Mouse (Mus musculus): ENCODE measurements around the gene Spock2.

Gene Spock2

GRCm38 (mm10) chr10:60108321-60109111 is 2.5 kb downstream of the Spock2 start:
- no peak for DNase-seq (ENCODE audit: low read depth, low spot score)

GRCm38 (mm10) chr10:60109336-60109735 is 3.3 kb downstream of the Spock2 start:
- no peak for DNase-seq (ENCODE audit: low read depth, low spot score)

GRCm38 (mm10) chr10:60109989-60110388 is 4.0 kb downstream of the Spock2 start:
- no peak for DNase-seq (ENCODE audit: low read depth, low spot score)

GRCm38 (mm10) chr10:60110908-60111475 is 5.0 kb downstream of the Spock2 start:
- DNase-seq (ENCODE audit: low read depth, low spot score) = no peak

- DNase-seq (ENCODE audit: low read depth, low spot score) = no peak
These were observed 8.1 kb downstream of the Spock2 start for GRCm38 (mm10) chr10:60113965-60114690.

- peak; percentile 75 for DNase-seq (ENCODE audit: low read depth, low spot score)
These were observed 9.5 kb downstream of the Spock2 start for GRCm38 (mm10) chr10:60115345-60116185.

GRCm38 (mm10) chr10:60116997-60117396 is 11.0 kb downstream of the Spock2 start:
- no peak for DNase-seq (ENCODE audit: low read depth, low spot score)

- DNase-seq (ENCODE audit: low read depth, low spot score) = no peak
These were observed 12.4 kb downstream of the Spock2 start for GRCm38 (mm10) chr10:60118464-60118863.

- DNase-seq (ENCODE audit: low read depth, low spot score) = no peak
These were observed 14.6 kb downstream of the Spock2 start for GRCm38 (mm10) chr10:60120630-60121029.

GRCm38 (mm10) chr10:60124078-60124477 is 18.1 kb downstream of the Spock2 start:
- peak; percentile 85 for DNase-seq (ENCODE audit: low read depth, low spot score)

GRCm38 (mm10) chr10:60125529-60126327 is 19.7 kb downstream of the Spock2 start:
- peak; percentile 88 for DNase-seq (ENCODE audit: low read depth, low spot score)

GRCm38 (mm10) chr10:60128287-60128686 is 22.3 kb downstream of the Spock2 start:
- no peak for DNase-seq (ENCODE audit: low read depth, low spot score)

GRCm38 (mm10) chr10:60130504-60130903 is 24.5 kb downstream of the Spock2 start:
- DNase-seq (ENCODE audit: low read depth, low spot score) = no peak

- DNase-seq (ENCODE audit: low read depth, low spot score) = peak; percentile 60
These were observed 27.5 kb downstream of the Spock2 start for GRCm38 (mm10) chr10:60133501-60133900.

- peak; percentile 80 for DNase-seq (ENCODE audit: low read depth, low spot score)
These were observed 28.2 kb downstream of the Spock2 start for GRCm38 (mm10) chr10:60134201-60134600.

- peak; percentile 21 for DNase-seq (ENCODE audit: low read depth, low spot score)
These were observed 30.0 kb downstream of the Spock2 start for GRCm38 (mm10) chr10:60136010-60136409.

GRCm38 (mm10) chr10:60136935-60137334 is 30.9 kb downstream of the Spock2 start:
- peak; percentile 35 for DNase-seq (ENCODE audit: low read depth, low spot score)

- DNase-seq (ENCODE audit: low read depth, low spot score) = no peak
These were observed 32.7 kb downstream of the Spock2 start for GRCm38 (mm10) chr10:60138680-60139079.

- peak; percentile 87 for DNase-seq (ENCODE audit: low read depth, low spot score)
These were observed 34.7 kb downstream of the Spock2 start for GRCm38 (mm10) chr10:60140751-60141150.

GRCm38 (mm10) chr10:60141656-60142160 is 35.7 kb downstream of the Spock2 start:
- peak; percentile 87 for DNase-seq (ENCODE audit: low read depth, low spot score)

All from R1 (cell line).